Mouse (Mus musculus): ENCODE results near the gene Adamts7. TPM values are rescaled to one million over a fixed set of nuclear protein-coding genes. Genes with fewer than 3 reads are reported as not detected.

Adamts7 gene
- polyA plus RNA-seq, 1 experiment from 2014 or later = 19.0 TPM

- 49% methylated on average over 4 of the region's 4 CpGs for WGBS
These were observed 2.0 kb downstream of the Adamts7 start for GRCm38 (mm10) chr9:90164670-90165453.

DNA sequence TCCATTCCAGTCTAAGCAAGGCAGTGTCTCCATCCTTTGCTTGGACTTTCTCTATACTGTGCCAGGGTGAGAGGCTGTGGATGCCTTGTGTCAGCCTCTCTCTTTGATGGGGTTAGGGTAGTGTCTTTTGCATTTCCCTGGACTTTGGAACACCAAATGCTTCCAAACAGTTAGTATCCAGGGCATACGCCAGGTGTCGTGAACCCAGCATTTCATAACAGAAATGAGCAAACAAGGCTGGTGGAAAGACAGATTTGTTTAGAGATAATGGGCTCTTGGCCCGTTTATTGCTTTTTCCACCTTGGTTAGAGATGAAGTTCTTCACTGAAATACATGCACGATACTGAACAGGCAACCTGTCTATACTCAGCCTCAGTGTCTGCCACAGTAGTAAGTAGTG is 2.7 kb downstream of the Adamts7 start:
- Histone ChIP-seq H3K4me1 (peaks cover 16% of the 10 kb centered on the region), H3K27ac (no peak overlapping the region), H3K36me3 (no peaks in the 10 kb centered on the region), H3K9me3 (no peaks in the 10 kb centered on the region), H3K4me3 (no peak overlapping the region), H3K27me3 (replicated peaks) (no peaks in the 10 kb centered on the region), H3K9ac (no peak overlapping the region), H3K4me2 (replicated peaks) (no peak overlapping the region)
- no peak for ATAC-seq (ENCODE audit: low FRiP score, low read depth)
- WGBS = 91% methylated on average over 4 of the region's 4 CpGs

More at GRCm38 (mm10) chr9:90164670-90165453, 2.0 kb downstream of the Adamts7 start:
- no peak overlapping the region for H3K9ac ChIP-seq
- H3K9me3 ChIP-seq = no peaks in the 10 kb centered on the region
- ATAC-seq (ENCODE audit: low FRiP score, low read depth) = no peak
- peak overlapping the region; percentile 89 for H3K4me2 ChIP-seq (replicated peaks)
- H3K36me3 ChIP-seq = no peaks in the 10 kb centered on the region
- no peaks in the 10 kb centered on the region for H3K27me3 ChIP-seq (replicated peaks)
- H3K4me3 ChIP-seq = peak overlapping the region; percentile 76; the same call in 1 of the 2 replicates
- H3K27ac ChIP-seq = no peak overlapping the region
- H3K4me1 ChIP-seq = peaks cover 16% of the 10 kb centered on the region

DNA sequence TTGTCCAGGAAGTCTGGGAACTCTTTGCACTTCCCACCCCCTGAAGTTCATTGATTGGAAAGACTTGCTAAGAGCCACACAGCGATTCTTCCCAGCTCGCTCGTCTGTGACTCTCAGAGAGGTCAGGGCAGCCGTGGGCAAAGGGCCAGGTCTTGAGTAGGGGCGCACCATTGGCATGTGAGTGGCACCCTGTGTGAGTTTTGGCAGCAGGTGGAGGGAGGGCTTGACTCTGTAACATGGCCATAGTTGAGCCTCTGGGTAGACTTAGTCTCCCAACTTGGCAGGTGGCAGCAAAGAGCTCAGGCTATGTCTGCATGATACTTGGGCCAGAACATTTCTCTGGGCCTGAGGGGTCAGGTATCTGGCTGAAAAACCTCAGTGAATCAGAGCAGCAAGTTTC is 3.7 kb downstream of the Adamts7 start:
- Histone ChIP-seq H3K27ac (no peak overlapping the region), H3K4me1 (peaks cover 16% of the 10 kb centered on the region), H3K27me3 (replicated peaks) (no peaks in the 10 kb centered on the region), H3K4me3 (no peak overlapping the region), H3K36me3 (peaks cover 4% of the 10 kb centered on the region), H3K9me3 (no peaks in the 10 kb centered on the region), H3K9ac (no peak overlapping the region), H3K4me2 (replicated peaks) (no peak overlapping the region)
- ATAC-seq (ENCODE audit: low FRiP score, low read depth) = no peak
- 88% methylated on average over 5 of the region's 5 CpGs for WGBS

DNA sequence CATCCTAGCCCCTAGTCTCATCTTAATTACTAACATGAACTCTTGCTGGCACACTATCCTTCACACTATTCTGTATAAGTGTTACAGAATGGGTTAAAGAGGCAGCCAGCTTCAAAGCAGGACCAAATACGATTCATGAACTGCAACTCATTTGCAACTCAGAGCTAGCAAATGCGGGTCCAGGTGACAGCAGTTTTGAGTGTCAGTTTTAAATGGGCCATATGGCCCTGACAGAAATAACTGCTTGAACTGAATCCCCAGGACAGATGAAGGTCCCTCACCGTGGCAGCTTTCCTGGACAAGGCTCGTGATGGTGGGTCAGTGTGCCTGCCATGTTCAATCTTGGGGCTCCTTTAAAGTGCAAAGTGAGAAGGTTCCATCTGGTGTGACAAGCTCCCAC is 7.1 kb downstream of the Adamts7 start:
- WGBS = 71% methylated on average over 4 of the region's 4 CpGs
- H3K4me3 ChIP-seq = no peak overlapping the region
- no peaks in the 10 kb centered on the region for H3K27me3 ChIP-seq (replicated peaks)
- no peak overlapping the region for H3K9ac ChIP-seq
- H3K9me3 ChIP-seq = no peaks in the 10 kb centered on the region
- no peak for ATAC-seq (ENCODE audit: low FRiP score, low read depth)
- peaks cover 34% of the 10 kb centered on the region for H3K36me3 ChIP-seq
- H3K4me1 ChIP-seq = peaks cover 3% of the 10 kb centered on the region; the same call in 1 of the 2 replicates
- no peak overlapping the region for H3K4me2 ChIP-seq (replicated peaks)
- H3K27ac ChIP-seq = no peak overlapping the region

DNA sequence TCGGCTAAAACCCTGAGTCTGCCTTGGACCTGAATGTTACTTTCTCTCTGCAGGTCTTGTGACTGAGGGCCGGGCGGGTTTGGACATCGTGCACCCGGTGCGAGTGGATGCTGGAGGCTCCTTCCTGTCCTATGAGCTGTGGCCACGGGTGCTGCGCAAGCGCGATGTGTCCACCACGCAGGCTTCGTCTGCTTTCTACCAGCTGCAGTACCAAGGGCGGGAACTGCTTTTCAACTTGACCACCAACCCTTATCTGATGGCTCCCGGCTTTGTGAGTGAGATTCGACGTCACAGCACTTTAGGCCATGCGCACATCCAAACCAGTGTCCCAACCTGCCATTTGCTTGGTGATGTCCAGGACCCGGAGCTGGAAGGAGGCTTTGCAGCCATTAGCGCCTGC is 8.6 kb downstream of the Adamts7 start:
- no peaks in the 10 kb centered on the region for H3K27me3 ChIP-seq (replicated peaks)
- WGBS = 96% methylated on average over 19 of the region's 19 CpGs
- ATAC-seq (ENCODE audit: low FRiP score, low read depth) = no peak
- no peak overlapping the region for H3K9ac ChIP-seq
- no peak overlapping the region for H3K4me3 ChIP-seq
- no peaks in the 10 kb centered on the region for H3K9me3 ChIP-seq
- H3K4me1 ChIP-seq = no peaks in the 10 kb centered on the region
- no peak overlapping the region for H3K27ac ChIP-seq
- peaks cover 48% of the 10 kb centered on the region for H3K36me3 ChIP-seq
- no peak overlapping the region for H3K4me2 ChIP-seq (replicated peaks)

DNA sequence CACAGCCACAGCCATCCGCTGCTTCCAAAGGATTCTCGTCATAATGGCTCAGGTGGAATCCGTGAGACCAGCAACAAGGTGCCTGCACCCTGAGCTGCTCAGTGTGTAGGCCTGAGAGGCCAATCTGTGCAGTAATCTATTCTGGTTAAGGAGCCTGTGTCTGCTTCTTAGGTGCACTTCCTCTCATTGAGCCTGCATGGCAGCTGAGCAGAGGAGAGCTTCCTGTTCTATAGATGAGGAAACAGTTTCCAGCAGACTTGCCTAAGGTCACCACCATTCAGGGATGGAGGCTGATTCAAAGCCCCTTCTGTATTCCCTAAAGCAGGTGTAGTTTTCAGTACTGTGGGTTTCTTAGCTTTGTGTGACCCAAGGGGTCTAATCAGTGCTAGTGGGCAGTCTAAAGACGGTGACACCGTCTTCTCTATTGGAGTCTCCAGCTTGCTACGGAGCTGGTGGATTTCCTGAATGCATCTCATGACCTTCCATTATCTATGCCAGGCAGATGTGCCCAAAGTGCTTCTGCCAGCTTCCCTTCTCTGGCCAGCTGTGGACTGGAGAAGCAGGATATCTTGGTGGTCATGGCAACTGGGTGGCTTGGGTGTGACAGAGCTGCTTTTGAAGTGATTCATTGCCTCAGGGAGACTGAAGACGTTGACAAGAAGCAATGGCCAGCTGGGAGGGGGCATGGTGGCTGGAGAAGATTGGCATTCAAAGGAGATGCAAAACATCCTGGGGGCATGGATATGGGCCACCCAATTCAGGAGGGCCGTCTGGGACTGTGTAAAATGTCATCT is 9.9 kb downstream of the Adamts7 start:
- no peak overlapping the region for H3K4me2 ChIP-seq (replicated peaks)
- H3K27me3 ChIP-seq (replicated peaks) = no peaks in the 10 kb centered on the region
- H3K36me3 ChIP-seq = peaks cover 59% of the 10 kb centered on the region
- H3K9me3 ChIP-seq = no peaks in the 10 kb centered on the region
- no peak overlapping the region for H3K4me3 ChIP-seq
- 79% methylated on average over 8 of the region's 8 CpGs for WGBS
- no peaks in the 10 kb centered on the region for H3K4me1 ChIP-seq
- no peak overlapping the region for H3K27ac ChIP-seq
- ATAC-seq (ENCODE audit: low FRiP score, low read depth) = no peak
- no peak overlapping the region for H3K9ac ChIP-seq

DNA sequence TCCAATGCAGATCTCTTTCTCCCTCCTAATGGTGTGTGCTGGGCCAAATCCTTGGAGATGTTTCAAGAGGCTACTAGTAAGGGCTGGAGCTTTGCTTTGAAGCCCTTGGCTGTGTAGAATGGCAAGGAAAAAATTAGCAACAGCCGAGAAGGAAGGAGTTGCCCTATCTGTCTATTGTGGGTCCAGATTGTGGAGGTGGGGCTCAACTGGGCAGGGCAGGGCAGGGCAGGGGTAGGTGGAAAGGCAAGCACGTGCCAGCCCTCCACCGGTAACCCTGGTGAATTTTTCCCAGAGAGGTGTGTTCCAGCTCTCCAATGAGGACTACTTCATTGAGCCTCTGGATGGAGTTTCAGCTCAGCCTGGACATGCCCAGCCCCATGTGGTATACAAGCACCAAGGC is 10.5 kb downstream of the Adamts7 start:
- no peaks in the 10 kb centered on the region for H3K9me3 ChIP-seq
- H3K36me3 ChIP-seq = peaks cover 65% of the 10 kb centered on the region
- WGBS = 85% methylated on average over 3 of the region's 3 CpGs
- H3K9ac ChIP-seq = no peak overlapping the region
- no peak for ATAC-seq (ENCODE audit: low FRiP score, low read depth)
- no peak overlapping the region for H3K27ac ChIP-seq
- H3K4me2 ChIP-seq (replicated peaks) = no peak overlapping the region
- H3K4me3 ChIP-seq = no peak overlapping the region
- no peaks in the 10 kb centered on the region for H3K27me3 ChIP-seq (replicated peaks)
- no peaks in the 10 kb centered on the region for H3K4me1 ChIP-seq

- WGBS = 90% methylated on average over 5 of the region's 5 CpGs
- Histone ChIP-seq H3K4me3 (no peak overlapping the region), H3K9me3 (no peaks in the 10 kb centered on the region), H3K4me2 (replicated peaks) (no peak overlapping the region), H3K4me1 (no peaks in the 10 kb centered on the region), H3K27ac (no peak overlapping the region), H3K36me3 (peaks cover 74% of the 10 kb centered on the region), H3K9ac (no peak overlapping the region), H3K27me3 (replicated peaks) (no peaks in the 10 kb centered on the region)
- ATAC-seq (ENCODE audit: low FRiP score, low read depth) = no peak
These were observed 16.5 kb downstream of the Adamts7 start for GRCm38 (mm10) chr9:90179409-90179808.

DNA sequence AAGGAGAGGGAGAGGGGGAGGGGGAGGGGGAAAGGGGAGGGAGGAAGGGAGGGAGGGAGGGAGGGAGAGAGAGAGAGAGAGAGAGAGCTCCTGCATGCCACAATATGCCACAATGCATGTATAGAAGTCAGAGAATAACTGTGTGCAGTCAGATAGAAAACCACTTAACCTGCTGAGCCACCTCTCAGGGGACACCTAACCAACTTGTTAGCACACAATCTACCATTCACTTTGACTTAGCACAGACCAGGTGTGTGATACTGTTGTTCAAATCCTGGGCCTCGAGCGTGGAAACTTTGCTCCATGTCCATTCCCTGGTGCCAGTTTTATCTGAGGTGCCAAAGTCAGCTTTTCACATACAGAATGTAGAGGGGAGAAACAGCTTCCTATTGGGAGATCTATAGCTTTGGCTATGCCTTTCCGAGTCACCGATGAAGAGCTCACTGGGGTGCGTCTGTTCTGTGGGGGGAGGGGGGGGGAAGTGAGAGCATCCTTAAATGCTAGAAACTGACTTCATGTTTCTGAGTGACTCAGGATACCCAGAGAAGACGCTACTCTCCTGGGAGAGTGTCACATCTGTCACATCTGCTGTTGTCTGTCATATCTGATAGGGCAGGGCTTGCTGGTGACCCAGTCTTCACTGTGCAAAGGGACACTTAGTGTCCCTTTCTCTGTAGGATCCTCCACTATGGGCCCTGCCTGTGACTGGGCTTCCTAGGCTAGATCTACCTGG is 19.0 kb downstream of the Adamts7 start:
- ATAC-seq (ENCODE audit: low FRiP score, low read depth) = no peak
- WGBS = 88% methylated on average over 6 of the region's 6 CpGs
- H3K4me2 ChIP-seq (replicated peaks) = no peak overlapping the region
- no peaks in the 10 kb centered on the region for H3K4me1 ChIP-seq
- H3K27me3 ChIP-seq (replicated peaks) = no peaks in the 10 kb centered on the region
- no peak overlapping the region for H3K27ac ChIP-seq
- H3K4me3 ChIP-seq = no peak overlapping the region
- no peaks in the 10 kb centered on the region for H3K9me3 ChIP-seq
- peaks cover 61% of the 10 kb centered on the region for H3K36me3 ChIP-seq
- no peak overlapping the region for H3K9ac ChIP-seq

DNA sequence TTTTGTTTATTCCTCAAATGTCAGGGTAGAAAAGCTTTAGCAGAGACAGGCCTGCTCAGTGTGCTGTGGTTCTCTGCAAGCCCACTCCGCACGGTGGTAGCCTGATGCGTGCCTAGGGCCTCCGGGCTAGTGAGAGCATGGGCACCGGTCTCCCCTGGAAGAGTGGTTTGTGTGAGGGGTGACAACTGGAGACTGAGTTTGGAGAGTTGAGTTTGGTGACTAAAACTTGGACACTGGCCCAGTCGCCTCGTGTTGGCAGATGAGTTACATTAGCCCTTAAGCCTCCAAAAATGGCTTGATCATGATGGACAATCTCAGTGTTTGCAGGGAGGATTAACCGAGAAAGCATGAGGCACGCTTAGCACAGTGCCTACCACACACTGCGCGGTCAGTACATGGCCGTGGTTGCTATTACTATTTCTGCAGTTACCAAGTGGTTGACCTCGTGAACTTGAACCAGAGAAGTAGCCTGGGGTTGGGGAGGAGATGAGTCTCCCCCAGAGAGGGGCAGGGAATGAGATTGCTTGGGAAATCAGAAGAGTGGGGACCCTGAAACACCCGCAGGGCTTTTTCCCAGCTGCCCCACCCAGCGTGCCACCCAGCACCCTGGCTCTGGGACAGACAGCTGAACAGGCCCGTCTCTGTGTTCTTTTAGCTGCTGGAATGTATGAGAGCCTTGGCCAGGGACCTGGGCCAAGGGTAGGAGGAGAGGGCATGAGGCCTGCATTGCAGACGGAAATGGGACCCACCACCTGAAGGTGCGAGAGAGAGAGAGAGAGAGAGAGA is 20.0 kb downstream of the Adamts7 start:
- 90% methylated on average over 18 of the region's 18 CpGs for WGBS
- no peak for ATAC-seq (ENCODE audit: low FRiP score, low read depth)
- H3K9ac ChIP-seq = no peak overlapping the region
- H3K4me2 ChIP-seq (replicated peaks) = no peak overlapping the region
- no peaks in the 10 kb centered on the region for H3K27me3 ChIP-seq (replicated peaks)
- H3K27ac ChIP-seq = no peak overlapping the region
- no peaks in the 10 kb centered on the region for H3K9me3 ChIP-seq
- H3K4me1 ChIP-seq = no peaks in the 10 kb centered on the region
- no peak overlapping the region for H3K4me3 ChIP-seq
- peaks cover 61% of the 10 kb centered on the region for H3K36me3 ChIP-seq

DNA sequence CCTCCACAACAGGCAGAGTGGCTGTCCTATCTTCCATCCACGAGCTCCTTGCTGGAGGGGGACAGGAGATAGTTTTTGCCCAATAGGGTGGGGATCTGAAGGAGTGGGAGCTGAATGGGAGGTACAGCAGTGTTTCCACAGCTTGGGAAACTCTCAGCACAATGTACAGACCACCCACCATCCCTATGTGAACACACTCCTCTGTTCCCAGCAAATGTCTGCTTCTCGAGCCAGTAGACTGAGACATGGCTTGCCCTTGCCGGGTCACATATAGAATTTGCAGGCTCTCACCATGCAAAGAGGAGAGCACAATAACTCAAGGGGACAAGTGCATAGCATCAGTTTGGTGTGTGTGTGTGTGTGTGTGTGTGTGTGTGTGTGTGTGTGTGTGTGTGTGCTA is 20.7 kb downstream of the Adamts7 start:
- Histone ChIP-seq H3K4me2 (replicated peaks) (no peak overlapping the region), H3K27me3 (replicated peaks) (no peaks in the 10 kb centered on the region), H3K36me3 (peaks cover 61% of the 10 kb centered on the region), H3K9ac (no peak overlapping the region), H3K9me3 (no peaks in the 10 kb centered on the region), H3K4me1 (no peaks in the 10 kb centered on the region), H3K4me3 (no peak overlapping the region), H3K27ac (no peak overlapping the region)
- no peak for ATAC-seq (ENCODE audit: low FRiP score, low read depth)
- WGBS = 78% methylated on average over 3 of the region's 3 CpGs
